Mouse (Mus musculus) small intestine, adult 2 months (tissue): ENCODE results near the gene Krtap4-1. TPM values are rescaled to one million over a fixed set of nuclear protein-coding genes. Genes with fewer than 3 reads are reported as not detected.

ENCODE experiments used
- H3K27ac ChIP-seq: fragments of 200-500 bp; 2 replicates; pipeline ENCODE4 v1.5.1; 2012; ENCODE audit warnings: low read depth, low read length, control low read depth, inconsistent platforms; ENCODE audit not compliant: insufficient read depth
- H3K27me3 ChIP-seq: fragments of 200-500 bp; 2 replicates; pipeline ENCODE4 v1.6.1; 2012; ENCODE audit warnings: mild to moderate bottlenecking, moderate library complexity, low read length, inconsistent platforms; ENCODE audit not compliant: control insufficient read depth, insufficient read depth
- H3K36me3 ChIP-seq: fragments of 200-500 bp; 2 replicates; pipeline ENCODE4 v1.6.1; 2012; ENCODE audit warnings: mild to moderate bottlenecking, low read length, control low read depth, inconsistent platforms; ENCODE audit not compliant: control insufficient read depth, insufficient read depth
- H3K4me1 ChIP-seq: fragments of 200-500 bp; 2 replicates; pipeline ENCODE4 v1.6.1; 2012; ENCODE audit warnings: low read length, inconsistent platforms, mixed read lengths; ENCODE audit not compliant: control insufficient read depth, insufficient read depth, insufficient read length
- H3K4me3 ChIP-seq: fragments of 200-500 bp; 2 replicates; pipeline ENCODE4 v1.5.1; 2012; ENCODE audit warnings: low read depth, mild to moderate bottlenecking, control low read depth, inconsistent platforms, low read length, moderate library complexity
- CTCF ChIP-seq: fragments of 200-500 bp; IDR thresholded peaks from 2 replicates; pipeline ENCODE4 v1.5.1; 2012; ENCODE audit warnings: low read depth, mild to moderate bottlenecking, control low read depth, inconsistent platforms, low read length, moderate library complexity, mixed read lengths; ENCODE audit not compliant: insufficient replicate concordance, insufficient read length; ENCODE audit errors: extremely low read depth
- POLR2A ChIP-seq: fragments of 200-500 bp; IDR thresholded peaks from 2 replicates; pipeline ENCODE4 v1.6.1; 2012; ENCODE audit warnings: low read depth, mild to moderate bottlenecking, control low read depth, inconsistent platforms, low read length, moderate library complexity
- WGBS: fragments of 180-500 bp; shearing (Covaris S2); methylation state at CpG from one replicate; pipeline ENCODE4 v1.1.7; 2018; 5-methylcytosine and 5-hydroxymethylcytosine counted together
- polyA plus RNA-seq: library from polyadenylated mRNA; depleted of rRNA; stranded (reverse); fragments of >200 nt; gene quantifications from 2 replicates; pipeline ENCODE4 v1.2.3, GENCODE M21; 2012; rRNA removed

Krtap4-1 gene
- polyA plus RNA-seq, 1 experiment = not detected

- Histone ChIP-seq H3K4me1 (no peaks in the 10 kb centered on the region), H3K4me3 (no peak overlapping the region), H3K27me3 (no peaks in the 10 kb centered on the region), H3K27ac (no peak overlapping the region), H3K36me3 (no peaks in the 10 kb centered on the region)
- TF ChIP-seq POLR2A (no peak), CTCF (no peak)
- WGBS = 71% methylated on average over 7 of the region's 7 CpGs
Observed at GRCm38 (mm10) chr11:99585096-99585495, 42.9 kb downstream of the Krtap4-1 start.

- Histone ChIP-seq H3K4me1 (no peaks in the 10 kb centered on the region), H3K27ac (no peak within 1 kb of the TSS), H3K27me3 (no peaks in the 10 kb centered on the region), H3K36me3 (no peaks in the 10 kb centered on the region), H3K4me3 (no peak within 1 kb of the TSS)
- 70% methylated on average over 5 of the region's 5 CpGs for WGBS
- no peak for TF ChIP-seq POLR2A
- TF ChIP-seq CTCF = no peak
Observed at GRCm38 (mm10) chr11:99583245-99583704, 44.8 kb downstream of the Krtap4-1 start, which contains the start of gene Krtap1-4. TSS of gene Krtap1-4 (minus strand) at chr11:99583654.

DNA sequence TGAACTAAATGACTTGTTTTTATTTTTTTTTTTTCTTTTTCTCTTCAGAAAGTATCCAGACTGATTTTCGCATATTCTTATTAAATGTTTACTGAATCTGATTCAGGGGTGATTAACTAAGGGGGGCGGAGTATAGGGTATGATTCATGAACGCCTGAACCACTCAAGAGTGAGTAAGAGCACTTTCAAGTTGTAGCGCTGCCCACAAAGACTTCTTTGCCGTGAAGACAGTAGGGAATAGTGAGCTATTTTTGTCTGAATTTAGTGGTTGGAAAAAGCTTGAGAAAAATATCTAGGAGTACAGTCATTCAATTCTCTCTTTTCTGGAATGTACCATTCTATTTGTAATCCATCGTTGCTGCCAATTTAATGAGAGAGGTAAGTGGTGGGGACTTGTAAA is 46.5 kb downstream of the Krtap4-1 start:
- 77% methylated on average over 6 of the region's 6 CpGs for WGBS
- no peaks in the 10 kb centered on the region for H3K4me1 ChIP-seq
- no peak for TF ChIP-seq POLR2A
- TF ChIP-seq CTCF = no peak
- H3K27me3 ChIP-seq = no peaks in the 10 kb centered on the region
- H3K27ac ChIP-seq = no peak overlapping the region
- no peak overlapping the region for H3K4me3 ChIP-seq
- H3K36me3 ChIP-seq = no peaks in the 10 kb centered on the region

DNA sequence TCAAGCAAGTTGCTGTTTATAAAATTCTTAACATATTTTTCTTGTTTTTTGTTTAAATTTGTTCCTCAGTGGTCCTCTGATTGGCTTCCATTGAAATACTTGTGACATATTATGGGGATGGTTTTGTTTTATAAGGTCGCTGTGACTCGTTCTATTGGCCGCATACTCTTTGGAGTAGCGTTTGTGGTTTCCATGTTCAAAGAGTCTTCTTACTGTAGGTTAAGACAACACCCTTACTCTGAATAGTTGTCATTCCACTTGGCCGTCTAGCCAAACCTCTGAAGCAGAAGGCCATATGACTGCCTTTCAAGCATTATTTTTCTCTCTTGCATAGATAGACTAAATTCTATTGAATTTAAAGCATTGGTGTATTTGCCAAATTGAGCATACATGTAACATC is 47.0 kb downstream of the Krtap4-1 start:
- WGBS = 92% methylated on average over 5 of the region's 5 CpGs
- H3K27me3 ChIP-seq = no peaks in the 10 kb centered on the region
- no peaks in the 10 kb centered on the region for H3K36me3 ChIP-seq
- H3K4me3 ChIP-seq = no peak overlapping the region
- TF ChIP-seq CTCF (no peak), POLR2A (no peak)
- H3K4me1 ChIP-seq = no peaks in the 10 kb centered on the region
- H3K27ac ChIP-seq = no peak overlapping the region

- WGBS = 78% methylated on average over 6 of the region's 6 CpGs
- TF ChIP-seq POLR2A (no peak), CTCF (no peak)
Observed at GRCm38 (mm10) chr11:99580636-99581035, 47.4 kb downstream of the Krtap4-1 start, which contains the start of gene Krtap1-5. TSS of gene Krtap1-5 (minus strand) at chr11:99581016.

More at GRCm38 (mm10) chr11:99580636-99581035, 47.4 kb downstream of the Krtap4-1 start, which contains the start of gene Krtap1-5:
- no peaks in the 10 kb centered on the region for H3K36me3 ChIP-seq
- H3K27ac ChIP-seq = no peak within 1 kb of the TSS
- H3K4me3 ChIP-seq = no peak within 1 kb of the TSS
- no peaks in the 10 kb centered on the region for H3K4me1 ChIP-seq
- no peaks in the 10 kb centered on the region for H3K27me3 ChIP-seq

Other genes with a start within 250 kb of the Krtap4-1 start
- gene Krt10, start 238.9 kb downstream of the Krtap4-1 start, polyA plus RNA-seq = 0.15 and 0.18 TPM in 2 replicates
- 0.48 and 9.5 TPM in 2 replicates for gene Krt12, start 206.0 kb downstream of the Krtap4-1 start, polyA plus RNA-seq
- 292 and 951 TPM in 2 replicates for gene Krt20, start 190.1 kb downstream of the Krtap4-1 start, polyA plus RNA-seq
- 4.4 and 7.4 TPM in 2 replicates for gene Krt23, start 135.1 kb downstream of the Krtap4-1 start, polyA plus RNA-seq
- gene Krt39, start 106.9 kb downstream of the Krtap4-1 start, polyA plus RNA-seq = not detected in 2 replicates
- not detected in 2 replicates for gene Krt40, start 85.1 kb downstream of the Krtap4-1 start, polyA plus RNA-seq
- not detected in 2 replicates for gene Krtap3-3, start 77.4 kb downstream of the Krtap4-1 start, polyA plus RNA-seq
- gene Krtap3-2, start 71.4 kb downstream of the Krtap4-1 start, polyA plus RNA-seq = not detected in 2 replicates
- not detected in 2 replicates for gene Gm11939, start 68.8 kb downstream of the Krtap4-1 start, polyA plus RNA-seq
- gene Krtap3-1, start 61.6 kb downstream of the Krtap4-1 start, polyA plus RNA-seq = 0.47 and 2.7 TPM in 2 replicates
- gene Krtap1-5, start 47.2 kb downstream of the Krtap4-1 start, polyA plus RNA-seq = not detected in 2 replicates
- not detected in 2 replicates for gene Krtap1-4, start 44.6 kb downstream of the Krtap4-1 start, polyA plus RNA-seq
- gene Krtap1-3, start 36.9 kb downstream of the Krtap4-1 start, polyA plus RNA-seq = not detected in 2 replicates
- not detected in 2 replicates for gene Krtap9-3, start 30.1 kb downstream of the Krtap4-1 start, polyA plus RNA-seq
- gene Gm11938, start 24.9 kb downstream of the Krtap4-1 start, polyA plus RNA-seq = 1.3 TPM in 1 of 2 replicates, not detected in the other
- gene Gm11937, start 18.0 kb downstream of the Krtap4-1 start, polyA plus RNA-seq = not detected in 2 replicates
- 0.29 and 1.9 TPM in 2 replicates for gene Krtap2-4, start 13.4 kb downstream of the Krtap4-1 start, polyA plus RNA-seq
- gene Gm11562, start 7.8 kb downstream of the Krtap4-1 start, polyA plus RNA-seq = 1.9 TPM in 1 of 2 replicates, not detected in the other
- gene Krtap4-2, start 6.8 kb upstream of the Krtap4-1 start, polyA plus RNA-seq = not detected in 2 replicates
- not detected in 2 replicates for gene Krtap4-7, start 15.9 kb upstream of the Krtap4-1 start, polyA plus RNA-seq
- gene Gm11555, start 22.0 kb upstream of the Krtap4-1 start, polyA plus RNA-seq = not detected in 2 replicates
- not detected in 2 replicates for gene Gm11563, start 30.7 kb upstream of the Krtap4-1 start, polyA plus RNA-seq
- gene Krtap4-6, start 37.7 kb upstream of the Krtap4-1 start, polyA plus RNA-seq = not detected in 2 replicates
- not detected in 2 replicates for gene Gm14190, start 62.5 kb upstream of the Krtap4-1 start, polyA plus RNA-seq
- not detected in 2 replicates for gene Gm14180, start 106.1 kb upstream of the Krtap4-1 start, polyA plus RNA-seq
- not detected in 2 replicates for gene Gm11595, start 144.7 kb upstream of the Krtap4-1 start, polyA plus RNA-seq
- not detected in 2 replicates for gene Krtap4-8, start 152.5 kb upstream of the Krtap4-1 start, polyA plus RNA-seq
- not detected in 2 replicates for gene Krtap4-9, start 157.0 kb upstream of the Krtap4-1 start, polyA plus RNA-seq
- not detected in 2 replicates for gene Gm11596, start 165.2 kb upstream of the Krtap4-1 start, polyA plus RNA-seq
- gene Gm11569, start 170.7 kb upstream of the Krtap4-1 start, polyA plus RNA-seq = not detected in 2 replicates
- not detected in 2 replicates for gene Gm11554, start 176.2 kb upstream of the Krtap4-1 start, polyA plus RNA-seq
- gene Krtap4-13, start 181.7 kb upstream of the Krtap4-1 start, polyA plus RNA-seq = not detected in 2 replicates
- not detected in 2 replicates for gene Gm11564, start 187.4 kb upstream of the Krtap4-1 start, polyA plus RNA-seq
- gene 2300003K06Rik, start 209.8 kb upstream of the Krtap4-1 start, polyA plus RNA-seq = not detected in 2 replicates
- 1.9 and 3.2 TPM in 2 replicates for gene Krtap4-16, start 223.4 kb upstream of the Krtap4-1 start, polyA plus RNA-seq
- gene Gm11568, start 229.7 kb upstream of the Krtap4-1 start, polyA plus RNA-seq = not detected in 2 replicates
- gene Gm11559, start 236.2 kb upstream of the Krtap4-1 start, polyA plus RNA-seq = not detected in 2 replicates
- not detected in 2 replicates for gene Krtap9-1, start 245.2 kb upstream of the Krtap4-1 start, polyA plus RNA-seq